Mouse (Mus musculus): Measurements from ENCODE around the gene Ralgapa2.
"Not testable (repeated sequence)": the region's sequence is repeated elsewhere in the genome, so short reads cannot be mapped to it uniquely, and the experiment has no call there.

The Ralgapa2 gene

GRCm38 (mm10) chr2:146496995-146497394 lies 15.1 kb downstream of the Ralgapa2 start:
- DNase-seq, result no peak

DNA sequence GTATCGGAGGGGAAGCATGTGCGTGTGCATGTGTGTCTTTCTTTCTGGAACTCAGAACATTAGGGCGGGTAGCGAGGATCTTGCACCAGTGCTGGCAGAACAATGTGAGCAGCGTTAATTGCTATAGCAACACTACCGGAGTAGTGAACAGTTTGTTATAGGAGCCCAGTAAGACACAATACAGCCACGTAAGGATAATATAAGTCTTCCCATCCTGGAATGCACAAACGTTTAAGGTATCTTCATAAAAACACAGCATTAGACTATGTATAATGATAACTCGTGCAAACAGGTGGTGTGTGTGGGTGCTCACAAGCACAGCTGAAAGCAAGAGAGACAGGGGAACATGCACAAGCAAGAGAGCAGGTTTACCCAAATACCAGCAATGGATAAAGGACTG lies 16.4 kb downstream of the Ralgapa2 start:
- no peak for DNase-seq

- no peak for DNase-seq
These were observed 18.7 kb downstream of the Ralgapa2 start for GRCm38 (mm10) chr2:146493354-146493946.

DNA sequence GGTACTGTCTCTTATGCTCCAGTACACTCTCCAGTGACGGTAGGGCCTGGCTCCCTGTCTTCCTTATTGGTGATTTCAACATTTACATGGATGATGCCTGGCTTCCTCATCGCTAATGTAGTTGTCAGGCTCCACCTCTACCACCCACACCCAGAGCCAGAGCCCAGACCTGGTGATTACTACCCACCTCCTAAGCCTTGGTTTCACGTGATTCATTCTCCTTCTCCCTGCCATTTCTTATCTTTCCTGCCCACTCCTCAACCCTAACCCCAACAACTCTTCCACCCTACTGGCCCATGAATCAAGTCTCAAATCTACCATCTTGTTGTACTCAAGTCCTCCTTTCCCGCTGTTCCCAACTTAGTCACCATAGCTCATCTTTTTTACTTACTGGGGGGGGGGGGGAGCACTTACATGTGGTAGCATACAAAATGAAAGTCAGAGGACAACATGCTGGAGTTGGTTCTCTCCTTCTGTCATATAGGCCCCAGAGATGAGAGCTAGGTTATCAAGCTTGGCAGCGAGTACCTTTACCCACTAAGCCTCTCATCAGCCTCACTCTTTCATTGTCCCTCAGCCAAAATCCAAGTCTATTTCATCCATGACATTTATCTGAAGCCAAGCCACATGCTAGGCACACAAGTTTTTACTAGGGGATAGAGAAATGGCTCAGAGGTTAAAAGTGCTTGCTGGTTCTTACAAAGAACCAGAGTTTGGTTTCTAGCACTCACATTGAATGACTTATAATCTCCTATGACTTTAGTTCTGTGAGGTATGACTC lies 20.1 kb downstream of the Ralgapa2 start:
- DNase-seq, result no peak

- DNase-seq, result no peak
These were observed 21.2 kb downstream of the Ralgapa2 start for GRCm38 (mm10) chr2:146490926-146491325.

DNA sequence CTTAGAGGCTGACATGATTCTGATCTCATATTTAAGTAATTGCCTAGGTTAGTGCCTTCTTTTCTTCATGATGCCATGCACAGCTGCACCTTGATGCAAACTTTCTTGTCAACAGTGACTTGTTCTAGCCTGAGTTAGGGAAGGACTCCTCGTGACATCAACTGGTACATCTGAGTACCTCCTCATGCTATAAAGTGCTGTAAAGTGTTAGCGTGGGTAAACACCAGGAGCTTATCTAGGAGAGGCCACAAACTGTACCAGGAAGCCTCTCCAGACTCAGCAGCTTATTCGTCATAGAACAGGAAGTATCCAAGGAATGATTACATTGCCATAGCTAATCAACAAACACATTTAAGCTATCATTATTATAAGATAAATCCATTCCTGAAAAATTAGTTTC lies 23.9 kb downstream of the Ralgapa2 start:
- DNase-seq, result no peak

- no peak for DNase-seq
These were observed 29.3 kb downstream of the Ralgapa2 start for GRCm38 (mm10) chr2:146482859-146483258.

GRCm38 (mm10) chr2:146477491-146477890 lies 34.7 kb downstream of the Ralgapa2 start:
- no peak for DNase-seq

- DNase-seq, result no peak
These were observed 35.6 kb downstream of the Ralgapa2 start for GRCm38 (mm10) chr2:146476428-146476972.

DNA sequence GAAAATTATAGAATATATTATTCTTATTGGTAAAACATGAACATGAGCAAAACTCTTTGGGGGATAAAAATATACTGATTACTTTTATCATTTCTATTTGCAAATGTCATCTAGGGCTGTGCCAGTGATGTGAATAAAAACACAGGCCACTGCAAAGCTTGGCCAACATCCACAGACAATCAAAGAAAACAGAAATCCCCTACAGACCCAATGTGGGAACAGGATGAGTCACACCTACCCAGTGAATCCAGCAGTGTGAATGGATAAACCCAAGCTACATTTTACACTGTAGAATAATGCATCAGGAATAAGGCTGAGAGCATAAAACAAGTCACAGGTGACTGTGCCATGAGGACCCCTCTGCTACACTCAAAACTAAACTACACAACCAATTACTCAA lies 36.1 kb downstream of the Ralgapa2 start:
- no peak for DNase-seq

- DNase-seq, result no peak
These were observed 41.2 kb downstream of the Ralgapa2 start for GRCm38 (mm10) chr2:146470947-146471346.

- DNase-seq, result no peak
These were observed 42.3 kb downstream of the Ralgapa2 start for GRCm38 (mm10) chr2:146469707-146470420.

DNA sequence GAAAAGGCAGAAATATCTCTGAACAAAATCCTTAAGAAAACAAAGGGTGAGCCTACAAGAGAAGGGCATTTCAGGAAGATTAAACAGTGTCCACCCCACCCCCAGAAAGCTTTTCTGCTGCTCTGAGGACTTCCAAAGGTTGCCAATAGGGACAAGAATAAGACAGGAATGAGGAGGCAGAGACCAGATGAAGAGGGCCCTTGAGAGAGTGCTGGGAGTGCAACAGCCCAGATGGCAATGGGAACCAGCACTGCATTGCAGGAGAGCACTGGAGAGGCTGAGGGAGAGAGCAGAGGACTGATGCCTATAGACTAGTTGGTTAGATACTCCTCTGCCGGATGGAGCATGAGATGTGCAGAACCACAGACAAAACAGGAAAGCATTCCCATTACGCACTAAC lies 43.2 kb downstream of the Ralgapa2 start:
- no peak for DNase-seq

DNA sequence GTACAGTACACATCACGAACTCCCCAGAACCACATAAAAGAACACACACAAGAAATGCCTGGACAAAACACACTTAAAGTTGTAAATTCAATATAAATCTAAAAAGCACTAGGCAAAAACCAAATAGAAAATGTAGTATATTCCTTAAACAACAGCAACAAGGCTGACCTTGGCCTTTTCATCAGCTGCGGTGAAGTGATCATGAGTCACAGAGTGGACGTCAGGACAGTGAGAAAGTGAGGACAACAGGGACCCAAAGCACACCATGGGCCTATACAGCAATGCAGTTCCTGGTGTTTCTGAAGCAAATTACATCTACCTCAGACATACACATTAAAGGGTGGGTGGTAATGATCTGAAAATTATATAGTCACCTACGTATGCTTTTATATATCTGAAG lies 44.1 kb downstream of the Ralgapa2 start:
- no peak for DNase-seq

DNA sequence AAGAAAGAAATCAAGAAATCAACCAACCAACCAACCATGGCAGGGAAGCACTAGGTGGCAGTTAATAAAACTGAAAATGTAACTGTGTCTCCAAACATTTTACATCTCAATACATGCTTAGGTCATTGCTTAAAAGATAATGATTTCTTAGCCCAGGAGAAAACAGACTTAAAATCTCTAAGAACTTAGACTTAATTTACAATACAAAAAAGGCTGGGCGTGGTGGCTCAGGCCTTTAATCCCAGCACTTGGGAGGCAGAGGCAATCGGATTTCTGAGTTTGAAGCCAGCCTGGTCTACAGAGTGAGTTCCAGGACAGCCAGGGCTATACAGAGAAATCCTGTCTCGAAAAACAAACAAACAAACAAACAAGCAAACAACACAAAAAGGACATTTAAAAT lies 45.3 kb downstream of the Ralgapa2 start:
- DNase-seq, result not testable (repeated sequence)

- DNase-seq, result no peak
These were observed 54.6 kb downstream of the Ralgapa2 start for GRCm38 (mm10) chr2:146457494-146457893.

DNA sequence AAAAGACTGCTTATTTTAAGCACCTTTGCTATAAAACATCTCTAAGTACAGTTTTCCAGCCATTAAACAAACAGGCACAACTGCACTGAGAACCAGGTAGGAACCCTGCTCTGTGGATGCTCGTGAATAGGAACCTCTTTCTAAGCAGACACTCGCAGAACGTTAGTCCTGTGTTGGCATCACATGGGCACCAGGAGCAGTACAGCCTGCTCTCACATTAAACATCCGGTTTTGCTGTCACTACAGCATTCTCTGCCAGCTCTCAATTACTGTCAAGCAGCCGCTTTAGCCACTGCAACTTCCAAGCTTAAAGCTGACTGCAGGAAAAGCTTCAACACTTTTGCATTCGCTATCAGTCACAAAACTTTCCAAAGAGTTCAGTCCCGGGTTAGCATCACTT lies 55.5 kb downstream of the Ralgapa2 start:
- no peak for DNase-seq

DNA sequence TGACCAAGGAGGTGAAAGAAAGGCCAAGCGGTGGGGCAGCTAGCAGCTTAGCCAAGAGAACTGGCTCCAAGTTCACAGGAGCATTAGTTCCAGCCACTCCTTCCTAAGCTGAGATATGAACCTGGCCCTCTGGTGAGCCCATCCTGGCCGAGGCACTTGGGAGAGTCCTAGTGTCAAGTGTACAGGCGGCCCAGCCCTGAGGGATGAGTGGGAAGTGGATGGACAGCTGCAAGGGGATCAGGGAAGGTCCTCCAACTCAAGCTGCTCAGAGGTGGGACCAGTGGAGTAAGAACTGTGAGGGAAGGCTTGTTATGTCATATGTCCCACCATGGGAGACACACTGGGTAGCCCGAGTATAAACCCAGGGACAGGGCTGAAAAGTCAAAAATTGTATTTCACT lies 56.1 kb downstream of the Ralgapa2 start:
- no peak for DNase-seq

GRCm38 (mm10) chr2:146444009-146444408 lies 68.1 kb downstream of the Ralgapa2 start:
- DNase-seq, result no peak

DNA sequence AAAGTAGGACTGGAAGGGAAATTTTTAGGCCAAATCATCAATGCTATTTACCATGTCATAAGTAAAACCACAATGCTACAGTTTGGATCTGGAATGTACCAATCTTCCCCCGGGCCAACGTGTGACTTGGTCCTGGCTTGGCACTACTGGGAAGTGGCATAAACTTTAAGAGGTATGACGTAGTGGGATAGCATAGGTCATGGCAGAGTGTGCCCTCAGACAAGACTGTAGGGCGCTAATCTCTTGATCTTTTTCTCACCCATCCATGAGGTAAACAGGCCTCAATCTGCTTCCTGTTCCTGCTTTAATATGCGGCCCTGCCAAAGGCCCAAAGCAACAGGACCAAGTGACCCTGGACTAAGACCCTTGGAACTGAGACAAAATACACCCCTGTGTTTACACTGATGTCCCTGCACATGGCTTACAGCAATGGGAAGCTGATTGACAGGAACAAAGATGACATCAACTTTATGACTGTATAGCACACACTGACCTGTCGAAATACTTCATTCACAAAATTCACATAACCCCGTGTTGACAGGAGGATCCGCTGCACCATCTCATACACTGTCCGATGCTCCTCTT lies 68.8 kb downstream of the Ralgapa2 start:
- no peak for DNase-seq

DNA sequence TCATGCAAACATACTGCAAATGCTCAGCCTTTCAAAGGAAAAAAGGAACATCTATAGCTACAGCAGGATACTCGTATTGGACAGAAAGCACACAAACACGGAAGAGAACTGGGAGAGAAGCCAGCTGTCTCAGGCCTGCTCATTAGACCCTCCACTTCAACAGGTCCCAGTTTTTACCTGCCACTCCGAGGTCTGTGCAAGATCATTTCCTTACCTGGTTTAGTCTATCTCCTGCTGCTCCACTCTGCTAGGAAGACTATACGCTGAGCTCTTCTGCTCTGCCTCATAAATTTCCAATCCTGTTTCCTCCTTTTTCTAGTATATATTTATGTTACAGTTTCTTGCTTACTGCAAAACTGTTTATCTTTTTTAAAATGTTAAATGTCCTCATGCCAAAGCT lies 70.4 kb downstream of the Ralgapa2 start:
- DNase-seq, result no peak

DNA sequence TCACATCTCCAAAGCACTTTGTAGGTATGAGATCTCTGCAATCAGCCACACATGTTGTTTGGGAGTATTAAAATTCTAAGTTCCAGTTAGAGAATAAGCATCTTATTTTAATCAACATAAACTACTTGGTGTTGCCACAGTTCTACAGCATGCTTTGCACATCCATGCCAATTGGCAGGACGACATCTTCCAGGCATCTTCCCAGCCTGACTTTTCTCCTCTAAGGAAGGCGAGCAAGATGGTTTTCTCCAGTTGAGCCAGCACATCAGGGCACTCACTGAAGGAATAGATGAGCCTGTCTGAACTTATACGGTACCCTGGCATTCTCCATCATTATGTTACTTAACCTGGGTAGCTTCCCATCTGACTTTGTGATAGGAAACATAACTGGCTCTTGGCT lies 83.4 kb downstream of the Ralgapa2 start:
- no peak for DNase-seq

DNA sequence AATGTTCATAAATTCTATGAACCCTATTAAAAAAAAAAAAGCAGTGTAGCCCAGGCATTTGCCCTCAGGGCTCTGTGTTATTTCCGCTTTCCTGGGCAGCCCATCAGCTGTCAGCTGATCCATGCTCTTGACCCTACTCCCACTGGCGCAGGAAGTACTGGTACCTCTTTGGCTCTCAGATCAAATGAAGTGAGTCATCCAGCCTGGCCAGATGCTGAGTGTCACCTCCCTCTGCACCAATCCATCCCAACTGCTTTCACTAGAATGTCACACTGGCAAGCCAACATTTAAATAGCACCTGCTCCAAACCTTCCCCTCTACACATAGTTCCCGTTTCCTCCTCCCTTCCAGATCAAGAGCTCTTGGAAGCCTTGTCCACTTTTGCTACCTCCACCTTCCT lies 84.8 kb downstream of the Ralgapa2 start:
- no peak for DNase-seq

All from thymus, postnatal 25 days (tissue).